Mouse (Mus musculus) liver, embryonic 14.5 days (tissue): ENCODE data around the gene 4930524B15Rik. TPM values are rescaled to one million over a fixed set of nuclear protein-coding genes. Genes with fewer than 3 reads are reported as not detected.

Source experiments
- ATAC-seq: fragments of 200-750 bp; cut with Nextera tagmentation; 2 replicates; pipeline ENCODE4 v1.8.0; 2017; ENCODE audit warnings: moderate number of reproducible peaks, mild to moderate bottlenecking, moderate library complexity; ENCODE audit not compliant: insufficient read depth
- DNase-seq, 3 experiments: peaks; one replicate each; pipeline ENCODE4 v3.0.0-alpha.2; 2012 to 2013; ENCODE audit warnings: low read depth in 3 of 3, low spot score in 3 of 3
- H3K27ac ChIP-seq: fragments of 300-500 bp; sonication (generic); 2 replicates; pipeline ENCODE4 v1.5.1; 2014; ENCODE audit warnings: moderate library complexity, mild to moderate bottlenecking, control low read depth, inconsistent platforms
- H3K27me3 ChIP-seq: fragments of 300-500 bp; sonication (generic); 2 replicates; pipeline ENCODE4 v1.6.1; 2014; ENCODE audit warnings: mild to moderate bottlenecking, low read length, moderate library complexity; ENCODE audit not compliant: control insufficient read depth, insufficient read depth
- H3K36me3 ChIP-seq: fragments of 300-500 bp; sonication (generic); replicated peaks from 2 replicates; pipeline ENCODE4 v1.6.1; 2014; ENCODE audit warnings: low read depth; ENCODE audit not compliant: control insufficient read depth, insufficient read depth
- H3K4me1 ChIP-seq, 2 experiments: fragments of 200-500 bp in 1 of 2; fragments of 300-500 bp in 1 of 2; sonication (generic) in 1 of 2; replicated peaks; 2 replicates each; pipeline ENCODE4 v1.6.1; 2012 to 2014; ENCODE audit warnings: antibody characterized with exemption in 1 of 2, inconsistent platforms in 1 of 2, low read length in 1 of 2; ENCODE audit not compliant: control insufficient read depth in 2 of 2, insufficient read depth in 2 of 2
- H3K4me2 ChIP-seq: fragments of 300-500 bp; sonication (generic); 2 replicates; pipeline ENCODE4 v1.6.1; 2014; ENCODE audit warnings: low read depth, mild to moderate bottlenecking, control low read depth, moderate library complexity
- H3K4me3 ChIP-seq, 2 experiments: fragments of 200-500 bp in 1 of 2; fragments of 300-500 bp in 1 of 2; sonication (generic) in 1 of 2; 2 replicates each; pipeline ENCODE4 v1.5.1; 2012 to 2014; ENCODE audit warnings: low read depth in 2 of 2, low read length in 2 of 2, mild to moderate bottlenecking in 2 of 2, control low read depth in 1 of 2, inconsistent platforms in 1 of 2, moderate library complexity in 1 of 2; ENCODE audit not compliant: insufficient read depth in 1 of 2
- H3K9ac ChIP-seq: fragments of 300-500 bp; sonication (generic); replicated peaks from 2 replicates; pipeline ENCODE4 v1.6.1; 2014; ENCODE audit warnings: mild to moderate bottlenecking, control low read depth, moderate library complexity
- H3K9me3 ChIP-seq: fragments of 300-500 bp; sonication (generic); 2 replicates; pipeline ENCODE4 v1.6.1; 2016; ENCODE audit warnings: low read length, mixed read lengths; ENCODE audit not compliant: control insufficient read depth
- CTCF ChIP-seq: IDR thresholded peaks from 2 replicates; pipeline ENCODE4 v1.5.1; 2016; ENCODE audit warnings: antibody characterized with exemption, low read depth, control low read depth
- EP300 ChIP-seq: IDR thresholded peaks from 2 replicates; pipeline ENCODE4 v1.6.1; 2016; ENCODE audit warnings: antibody characterized with exemption, low read depth
- WGBS: fragments of 180-500 bp; shearing (Covaris S2); extraction: QIAGEN DNeasy Blood & Tissue Kit; methylation state at CpG from one replicate; pipeline ENCODE4 v1.1.7; 2014; ENCODE audit not compliant: insufficient replicate concordance; 5-methylcytosine and 5-hydroxymethylcytosine counted together
- polyA plus RNA-seq, 2 experiments: library from polyadenylated mRNA; depleted of rRNA in 1 of 2; stranded (reverse) in 1 of 2; unstranded in 1 of 2; fragments of >200 nt; fragmentation: Nextera tagmentation in 1 of 2; extraction: Ambion mirVana in 1 of 2; gene quantifications; 2 replicates each; pipeline versions ENCODE4 v1.2.1 to v1.2.3; 2012 to 2014

The 4930524B15Rik gene
- polyA plus RNA-seq, 2 experiments = not detected

DNA sequence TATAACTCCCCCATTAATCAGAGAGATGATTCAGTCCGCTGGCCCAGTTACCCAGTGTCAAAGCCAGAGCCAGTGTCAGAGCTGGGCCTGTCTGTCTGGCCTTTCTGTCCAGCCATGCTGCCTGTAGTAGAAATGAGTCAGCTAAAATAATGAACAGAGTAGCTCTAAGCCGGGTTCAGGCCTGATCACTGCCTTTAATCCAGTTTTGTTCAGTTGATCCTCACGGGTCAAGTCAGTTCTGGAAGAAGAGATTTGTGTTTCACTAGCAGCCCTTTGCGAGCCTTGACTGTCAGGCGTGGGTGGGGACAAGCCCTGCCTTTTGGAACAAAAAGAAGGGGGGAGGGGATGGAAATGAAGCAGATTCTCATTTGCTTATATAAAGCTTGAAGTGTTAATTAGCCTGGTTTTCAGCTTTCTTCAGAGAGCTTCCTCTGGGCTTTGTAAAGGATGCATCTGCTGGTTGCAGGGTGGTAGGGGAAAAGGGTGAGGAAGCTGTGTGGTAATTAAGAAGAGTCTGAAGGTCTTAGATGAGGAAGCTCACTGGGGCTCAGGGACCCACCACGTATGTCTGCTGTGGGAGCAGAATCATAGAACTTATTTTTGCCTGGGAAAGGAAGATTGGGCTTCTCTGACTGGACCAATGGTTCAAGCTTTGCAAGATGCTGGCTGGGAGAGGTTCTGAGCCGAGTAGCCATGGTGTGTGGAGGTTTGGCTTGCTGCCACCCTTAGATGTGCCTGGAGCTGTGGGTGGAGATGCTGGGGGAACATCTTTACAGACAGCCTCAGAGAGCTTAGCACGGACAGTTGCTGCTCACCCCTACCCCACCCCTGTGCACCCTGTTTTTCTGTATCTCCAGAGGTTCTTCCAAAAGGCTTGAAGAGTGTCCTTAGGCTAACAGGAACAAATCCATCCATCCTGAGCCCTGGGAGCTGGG is 54.9 kb downstream of the 4930524B15Rik start:
- no peaks in the 10 kb centered on the region for H3K9me3 ChIP-seq

DNA sequence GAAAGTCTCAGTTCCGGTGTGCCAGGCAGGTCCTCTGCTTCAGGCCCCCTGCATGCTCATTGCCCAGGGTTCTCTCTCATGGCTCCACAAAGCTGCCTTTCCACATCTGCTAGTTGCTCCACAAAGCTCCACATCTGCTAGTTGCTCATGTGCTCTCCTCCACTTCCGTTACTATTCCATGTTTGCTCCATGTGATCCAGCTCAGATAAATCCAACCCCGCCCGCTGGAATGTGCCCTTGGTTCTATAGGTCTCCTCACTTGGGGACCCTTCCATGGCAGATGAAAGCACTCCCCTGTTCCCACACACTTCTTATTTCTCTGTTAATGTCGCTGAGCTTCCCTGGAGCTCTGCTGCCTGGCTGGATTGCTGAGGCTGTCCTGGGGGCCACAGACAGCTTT is 61.2 kb downstream of the 4930524B15Rik start:
- Histone ChIP-seq H3K4me1 (no peaks in the 10 kb centered on the region), H3K27ac (no peak overlapping the region), H3K27me3 (no peaks in the 10 kb centered on the region), H3K36me3 (no peaks in the 10 kb centered on the region), H3K4me3 (no peak overlapping the region), H3K9me3 (no peaks in the 10 kb centered on the region), H3K9ac (no peak overlapping the region), H3K4me2 (no peak overlapping the region)
- ATAC-seq (no peak), DNase-seq (no peak)
- 61% methylated on average over 5 of the region's 5 CpGs for WGBS
- TF ChIP-seq CTCF (no peak), EP300 (no peak)

More for the DNA sequence above, 54.9 kb downstream of the 4930524B15Rik start:
- TF ChIP-seq CTCF (no peak), EP300 (no peak)
- H3K27ac ChIP-seq = no peak overlapping the region
- no peak overlapping the region for H3K4me3 ChIP-seq
- H3K4me1 ChIP-seq = no peaks in the 10 kb centered on the region
- H3K27me3 ChIP-seq = no peaks in the 10 kb centered on the region
- WGBS = 13% methylated on average over 8 of the region's 8 CpGs
- no peaks in the 10 kb centered on the region for H3K36me3 ChIP-seq
- no peak for ATAC-seq
- H3K9ac ChIP-seq = no peak overlapping the region
- no peak overlapping the region for H3K4me2 ChIP-seq
- DNase-seq = no peak

DNA sequence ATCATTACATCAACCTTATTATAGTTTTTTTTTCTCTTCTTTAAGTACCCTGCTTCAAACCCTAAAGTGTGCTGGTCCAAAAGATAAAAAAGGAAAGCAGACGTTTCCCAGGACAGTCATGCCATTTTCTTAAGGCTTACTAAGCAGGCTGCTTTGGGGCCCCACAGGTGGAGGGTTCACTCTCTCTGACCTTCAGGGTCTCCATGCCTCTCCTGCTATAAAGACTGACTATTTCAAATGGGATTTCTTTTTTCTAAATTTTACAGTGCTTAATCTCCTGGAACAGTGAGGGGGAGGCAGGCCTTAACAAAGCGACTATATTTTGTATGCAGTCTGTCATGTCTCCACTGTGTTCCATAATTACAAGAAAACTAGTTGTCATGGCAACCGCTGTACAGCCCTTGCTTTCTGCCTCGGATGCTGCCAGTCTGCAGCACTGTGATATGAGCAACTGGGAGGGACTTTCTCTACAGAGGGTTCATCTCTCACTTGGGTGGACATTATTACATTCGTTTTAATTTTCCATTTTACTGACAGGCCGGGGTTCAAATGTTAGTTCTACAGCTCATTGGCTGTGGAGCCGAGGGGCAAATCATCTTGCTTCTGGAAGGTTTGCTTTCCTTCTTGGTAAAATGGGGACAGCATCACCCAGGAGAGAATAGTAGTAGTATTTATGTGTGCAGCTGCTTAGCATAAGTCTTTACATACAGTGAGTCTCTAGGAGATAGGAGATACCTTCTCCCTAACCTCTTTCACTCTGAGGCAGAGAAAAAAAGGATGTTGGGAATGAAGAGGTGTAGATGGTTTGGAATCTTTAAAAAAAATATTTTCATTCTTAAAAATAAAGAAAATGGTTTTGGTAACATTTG is 62.3 kb downstream of the 4930524B15Rik start:
- Histone ChIP-seq H3K4me1 (no peaks in the 10 kb centered on the region), H3K4me3 (no peak overlapping the region), H3K9me3 (no peaks in the 10 kb centered on the region), H3K27ac (no peak overlapping the region), H3K9ac (no peak overlapping the region), H3K36me3 (no peaks in the 10 kb centered on the region), H3K4me2 (no peak overlapping the region), H3K27me3 (no peaks in the 10 kb centered on the region)
- WGBS = 47% methylated on average over 7 of the region's 7 CpGs
- no peak for ATAC-seq
- no peak for TF ChIP-seq CTCF
- TF ChIP-seq EP300 = no peak
- no peak for DNase-seq

DNA sequence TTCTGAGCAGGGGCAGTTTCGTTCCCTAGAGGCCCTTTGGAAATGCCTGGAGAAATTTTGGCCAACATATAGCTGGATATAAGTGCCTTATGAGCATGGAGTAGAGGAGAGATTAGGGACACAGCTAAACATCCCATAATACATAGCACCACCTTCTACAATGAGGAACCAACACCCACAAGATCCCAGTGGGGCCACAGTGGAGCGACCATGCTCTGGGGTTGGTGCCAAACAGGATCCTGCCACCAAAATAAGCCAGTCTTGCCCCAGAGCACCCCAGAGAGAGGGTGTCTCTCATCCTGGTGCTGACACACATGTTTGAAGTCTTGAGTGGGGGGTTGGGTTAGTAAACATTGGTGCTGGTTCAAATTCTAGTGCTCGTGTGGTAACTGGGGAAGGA is 63.2 kb downstream of the 4930524B15Rik start:
- ATAC-seq = no peak
- Histone ChIP-seq H3K27ac (no peak overlapping the region), H3K27me3 (no peaks in the 10 kb centered on the region), H3K4me1 (no peaks in the 10 kb centered on the region), H3K9me3 (no peaks in the 10 kb centered on the region), H3K36me3 (no peaks in the 10 kb centered on the region), H3K4me2 (no peak overlapping the region), H3K9ac (no peak overlapping the region), H3K4me3 (no peak overlapping the region)
- no peak for DNase-seq
- TF ChIP-seq CTCF = no peak
- no peak for TF ChIP-seq EP300
- WGBS = 46% methylated on average over 3 of the region's 3 CpGs

Other genes with a start within 250 kb of the 4930524B15Rik start
- 21.5 and 25.1 TPM in 2 replicates for gene Cpeb4, start 93.4 kb upstream of the 4930524B15Rik start, polyA plus RNA-seq (2012; rRNA removed)
- 28.7 and 29.4 TPM in 2 replicates for gene Cpeb4, start 93.4 kb upstream of the 4930524B15Rik start, polyA plus RNA-seq (2014; fragmentation: Nextera tagmentation; extraction: Ambion mirVana)
- gene Nsg2, start 34.9 kb downstream of the 4930524B15Rik start, polyA plus RNA-seq (2012; rRNA removed) = 0.09 and 0.82 TPM in 2 replicates
- gene Nsg2, start 34.9 kb downstream of the 4930524B15Rik start, polyA plus RNA-seq (2014; fragmentation: Nextera tagmentation; extraction: Ambion mirVana) = not detected in 2 replicates
- 0.11 and 0.16 TPM in 2 replicates for gene Il9r, start 234.7 kb downstream of the 4930524B15Rik start, polyA plus RNA-seq (2012; rRNA removed)
- 0.08 and 0.18 TPM in 2 replicates for gene Il9r, start 234.7 kb downstream of the 4930524B15Rik start, polyA plus RNA-seq (2014; fragmentation: Nextera tagmentation; extraction: Ambion mirVana)
- 56.8 and 67.9 TPM in 2 replicates for gene Snrnp25, start 239.8 kb downstream of the 4930524B15Rik start, polyA plus RNA-seq (2012; rRNA removed)
- 93.1 and 111 TPM in 2 replicates for gene Snrnp25, start 239.8 kb downstream of the 4930524B15Rik start, polyA plus RNA-seq (2014; fragmentation: Nextera tagmentation; extraction: Ambion mirVana)